Mouse (Mus musculus): ENCODE data around the gene Tsen54.
"Not testable (repeated sequence)": the region's sequence is repeated elsewhere in the genome, so short reads cannot be mapped to it uniquely, and the experiment has no call there.

Gene Tsen54

GRCm38 (mm10) chr11:115829036-115829435 is 14.5 kb downstream of the Tsen54 start:
- no peak for DNase-seq (ENCODE audit: low spot score in 2 of 2)

- no peak for DNase-seq (ENCODE audit: low spot score in 2 of 2)
Measured at GRCm38 (mm10) chr11:115830550-115831325, 16.2 kb downstream of the Tsen54 start.

- DNase-seq (ENCODE audit: low spot score in 2 of 2) = no peak
Measured at GRCm38 (mm10) chr11:115831518-115831917, 17.0 kb downstream of the Tsen54 start.

GRCm38 (mm10) chr11:115832064-115832463 is 17.5 kb downstream of the Tsen54 start:
- DNase-seq (ENCODE audit: low spot score in 2 of 2) = no peak

- DNase-seq (ENCODE audit: low spot score in 2 of 2) = peak in 1 of 2 experiments; percentile 67
Measured at GRCm38 (mm10) chr11:115832523-115832922, 18.0 kb downstream of the Tsen54 start.

- DNase-seq (ENCODE audit: low spot score in 2 of 2) = peak in 1 of 2 experiments; percentile 52
Measured at GRCm38 (mm10) chr11:115833021-115833513, 18.5 kb downstream of the Tsen54 start.

GRCm38 (mm10) chr11:115834033-115834432 is 19.5 kb downstream of the Tsen54 start:
- no peak for DNase-seq (ENCODE audit: low spot score in 2 of 2)

GRCm38 (mm10) chr11:115836656-115837395 is 22.3 kb downstream of the Tsen54 start:
- no peak for DNase-seq (ENCODE audit: low spot score in 2 of 2)

- DNase-seq (ENCODE audit: low spot score in 2 of 2) = no peak
Measured at GRCm38 (mm10) chr11:115837606-115838345, 23.3 kb downstream of the Tsen54 start.

- peak; percentile 64 for DNase-seq (ENCODE audit: low spot score in 2 of 2)
Measured at GRCm38 (mm10) chr11:115838895-115839311, 24.4 kb downstream of the Tsen54 start.

- DNase-seq (ENCODE audit: low spot score in 2 of 2) = no peak
Measured at GRCm38 (mm10) chr11:115839732-115840131, 25.2 kb downstream of the Tsen54 start.

- no peak for DNase-seq (ENCODE audit: low spot score in 2 of 2)
Measured at GRCm38 (mm10) chr11:115841044-115841443, 26.5 kb downstream of the Tsen54 start.

GRCm38 (mm10) chr11:115841961-115842550 is 27.5 kb downstream of the Tsen54 start:
- no peak for DNase-seq (ENCODE audit: low spot score in 2 of 2)

GRCm38 (mm10) chr11:115843141-115843890 is 28.8 kb downstream of the Tsen54 start:
- no peak for DNase-seq (ENCODE audit: low spot score in 2 of 2)

- DNase-seq (ENCODE audit: low spot score in 2 of 2) = peak in 1 of 2 experiments; percentile 54
Measured at GRCm38 (mm10) chr11:115843891-115844239, 29.3 kb downstream of the Tsen54 start.

GRCm38 (mm10) chr11:115844240-115844639 is 29.7 kb downstream of the Tsen54 start:
- no peak for DNase-seq (ENCODE audit: low spot score in 2 of 2)

GRCm38 (mm10) chr11:115845819-115846218 is 31.3 kb downstream of the Tsen54 start:
- DNase-seq (ENCODE audit: low spot score in 2 of 2) = no peak

- no peak for DNase-seq (ENCODE audit: low spot score in 2 of 2)
Measured at GRCm38 (mm10) chr11:115854674-115855073, 40.1 kb downstream of the Tsen54 start.

- not testable (repeated sequence) for DNase-seq (ENCODE audit: low spot score in 2 of 2)
Measured at GRCm38 (mm10) chr11:115857146-115857545, 42.6 kb downstream of the Tsen54 start.

- no peak for DNase-seq (ENCODE audit: low spot score in 2 of 2)
Measured at GRCm38 (mm10) chr11:115857936-115858335, 43.4 kb downstream of the Tsen54 start.

- DNase-seq (ENCODE audit: low spot score in 2 of 2) = no peak
Measured at GRCm38 (mm10) chr11:115858354-115858753, 43.8 kb downstream of the Tsen54 start, which contains the start of gene Myo15b. Gene Myo15b (plus strand): TSS chr11:115858406.
